Mouse (Mus musculus) left cerebral cortex, postnatal 4 days (tissue): ENCODE measurements around the gene Wipi1. TPM values are rescaled to one million over a fixed set of nuclear protein-coding genes. Genes with fewer than 3 reads are reported as not detected.
A peak's percentile ranks its signal among the peaks of the same experiment; 100 is the strongest.

ENCODE experiments used
- DNase-seq: peaks from one replicate; pipeline ENCODE4 v3.0.0-alpha.2; 2022
- intact Hi-C: fragments of 180-260 bp; cut with DNase I; formaldehyde crosslinking; loops from one replicate; pipeline ENCODE4 v1.15.1; 2025
- total RNA-seq, 2 experiments: library from RNA; stranded (reverse); gene quantifications; 2 replicates each; pipeline ENCODE4 v1.2.3; 2021

Gene Wipi1
- total RNA-seq, 2 experiments from 2014 or later = 14.1 TPM

GRCm38 (mm10) chr11:109546305-109547001, 65.3 kb downstream of the Wipi1 start:
- no peak for DNase-seq
- intact Hi-C loops = no loop called here

- no peak for DNase-seq
- intact Hi-C loops = no loop called here
These were observed 66.0 kb downstream of the Wipi1 start for GRCm38 (mm10) chr11:109545700-109546143.

- intact Hi-C loops = no loop called here
- DNase-seq = no peak
These were observed 66.5 kb downstream of the Wipi1 start for GRCm38 (mm10) chr11:109545265-109545664.

GRCm38 (mm10) chr11:109544432-109544831, 67.3 kb downstream of the Wipi1 start:
- DNase-seq = no peak
- intact Hi-C loops = no loop called here

- no peak for DNase-seq
- intact Hi-C loops = no loop called here
These were observed 68.3 kb downstream of the Wipi1 start for GRCm38 (mm10) chr11:109543466-109543865.

- peak; percentile 17 for DNase-seq
- intact Hi-C loops = no loop called here
These were observed 72.5 kb downstream of the Wipi1 start for GRCm38 (mm10) chr11:109539290-109539689.

- no peak for DNase-seq
- intact Hi-C loops = no loop called here
These were observed 74.8 kb downstream of the Wipi1 start for GRCm38 (mm10) chr11:109536939-109537338.

- intact Hi-C loops = no loop called here
- peak; percentile 11 for DNase-seq
These were observed 75.8 kb downstream of the Wipi1 start for GRCm38 (mm10) chr11:109535966-109536365.

GRCm38 (mm10) chr11:109530030-109530429, 81.7 kb downstream of the Wipi1 start:
- intact Hi-C loops = no loop called here
- peak; percentile 65 for DNase-seq

- intact Hi-C loops = no loop called here
- no peak for DNase-seq
These were observed 86.2 kb downstream of the Wipi1 start for GRCm38 (mm10) chr11:109525571-109525970.

- intact Hi-C loops = no loop called here
- no peak for DNase-seq
These were observed 86.9 kb downstream of the Wipi1 start for GRCm38 (mm10) chr11:109524869-109525268.

Other genes starting within 250 kb of the Wipi1 start
- gene Gna13, start 249.1 kb downstream of the Wipi1 start, total RNA-seq = 10 to 100 TPM; 48.8 to 50.5 TPM
- gene 9930022D16Rik, start 198.1 kb downstream of the Wipi1 start, total RNA-seq = not detected
- 100 to 1,000 TPM; 179 to 181 TPM for gene Amz2, start 186.0 kb downstream of the Wipi1 start, total RNA-seq
- gene Arsg, start 138.6 kb downstream of the Wipi1 start, total RNA-seq = 1 to 10 TPM; 4.8 to 6.0 TPM
- gene Slc16a6, start 138.4 kb downstream of the Wipi1 start, total RNA-seq = 10 to 100 TPM; 13.0 to 13.2 TPM
- 100 to 1,000 TPM; 334 to 356 TPM for gene Prkar1a, start 37.4 kb upstream of the Wipi1 start, total RNA-seq
- gene Fam20a, start 110.3 kb upstream of the Wipi1 start, total RNA-seq = 1 to 10 TPM; 6.4 to 6.7 TPM
- not detected for gene 1700012B07Rik, start 216.1 kb upstream of the Wipi1 start, total RNA-seq